Mouse (Mus musculus): ENCODE data around the gene Slc2a13. TPM values are rescaled to one million over a fixed set of nuclear protein-coding genes. Genes with fewer than 3 reads are reported as not detected.

Gene Slc2a13
- polyA plus RNA-seq, 1 experiment: 4.2 TPM

- 0 out of 2 replicates have a peak, but pooled peaks cover 2% of the 10 kb centered on the region for H3K4me1 ChIP-seq (ENCODE audit: control insufficient read depth, insufficient read depth, low read length)
- no peak overlapping the region for H3K4me3 ChIP-seq (ENCODE audit: insufficient read depth, low read length)
- H3K27ac ChIP-seq (ENCODE audit: insufficient read depth, low read length): no peak overlapping the region
- TF ChIP-seq CTCF (IDR thresholded peaks at IDR 0.05; ENCODE audit: borderline replicate concordance, insufficient read depth, low read length) (no peak), POLR2A (IDR thresholded peaks at IDR 0.05; ENCODE audit: low read depth, low read length) (no peak)
These were observed 109.9 kb downstream of the Slc2a13 start for GRCm38 (mm10) chr15:91463026-91463661.

GRCm38 (mm10) chr15:91461940-91462339 is 111.1 kb downstream of the Slc2a13 start:
- Histone ChIP-seq H3K27ac (ENCODE audit: insufficient read depth, low read length) (no peak overlapping the region), H3K4me3 (ENCODE audit: insufficient read depth, low read length) (no peak overlapping the region), H3K4me1 (ENCODE audit: control insufficient read depth, insufficient read depth, low read length) (0 out of 2 replicates have a peak, but pooled peaks cover 2% of the 10 kb centered on the region)
- TF ChIP-seq POLR2A (IDR thresholded peaks at IDR 0.05; ENCODE audit: low read depth, low read length) (no peak), CTCF (IDR thresholded peaks at IDR 0.05; ENCODE audit: borderline replicate concordance, insufficient read depth, low read length) (no peak)

DNA sequence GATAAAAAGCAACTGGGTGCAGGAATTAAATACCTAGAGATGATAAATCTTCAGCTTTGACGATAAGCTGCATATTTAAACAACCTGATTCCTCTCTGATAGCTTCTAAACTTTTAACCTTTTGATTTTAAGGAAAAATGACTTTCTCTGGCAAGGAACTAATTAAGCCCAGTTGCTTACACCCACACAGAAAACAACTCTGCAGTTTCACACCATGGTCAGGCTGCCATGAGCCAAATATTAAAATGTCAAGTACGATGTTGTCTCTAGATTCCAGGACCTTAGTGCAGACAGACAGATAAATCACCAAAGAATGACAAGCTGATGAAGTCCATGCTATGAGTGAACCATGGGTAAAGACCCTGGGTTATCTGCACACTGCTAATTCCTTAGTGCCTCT is 115.9 kb downstream of the Slc2a13 start:
- Histone ChIP-seq H3K4me1 (ENCODE audit: control insufficient read depth, insufficient read depth, low read length) (0 out of 2 replicates have a peak, but pooled peaks cover under 1% of the 10 kb centered on the region), H3K27ac (ENCODE audit: insufficient read depth, low read length) (no peak overlapping the region), H3K4me3 (ENCODE audit: insufficient read depth, low read length) (no peak overlapping the region)
- TF ChIP-seq CTCF (IDR thresholded peaks at IDR 0.05; ENCODE audit: borderline replicate concordance, insufficient read depth, low read length) (no peak), POLR2A (IDR thresholded peaks at IDR 0.05; ENCODE audit: low read depth, low read length) (no peak)

DNA sequence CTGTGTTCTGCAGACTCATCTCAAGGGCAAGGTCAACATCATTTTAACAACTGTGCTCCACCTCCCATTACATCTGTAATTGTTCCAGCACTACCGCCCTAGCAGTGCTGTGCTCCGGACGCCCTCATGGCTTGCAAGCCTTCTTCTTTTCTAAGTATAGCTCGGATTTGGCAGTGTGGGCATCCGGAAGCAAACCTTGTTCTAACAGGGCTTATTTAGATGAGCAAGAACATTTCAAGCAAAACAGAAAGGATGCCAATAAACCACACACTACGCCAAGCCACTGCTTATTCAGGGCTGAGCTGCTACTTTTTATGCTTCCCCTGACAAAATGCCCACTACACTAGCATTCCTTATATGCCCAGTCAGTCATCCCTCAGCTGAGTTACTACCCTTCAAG is 127.7 kb downstream of the Slc2a13 start:
- no peak overlapping the region for H3K27ac ChIP-seq (ENCODE audit: insufficient read depth, low read length)
- H3K4me1 ChIP-seq (ENCODE audit: control insufficient read depth, insufficient read depth, low read length): no peaks in the 10 kb centered on the region
- TF ChIP-seq POLR2A (IDR thresholded peaks at IDR 0.05; ENCODE audit: low read depth, low read length): no peak
- TF ChIP-seq CTCF (IDR thresholded peaks at IDR 0.05; ENCODE audit: borderline replicate concordance, insufficient read depth, low read length): no peak
- no peak overlapping the region for H3K4me3 ChIP-seq (ENCODE audit: insufficient read depth, low read length)

- Histone ChIP-seq H3K4me3 (ENCODE audit: insufficient read depth, low read length) (no peak overlapping the region), H3K27ac (ENCODE audit: insufficient read depth, low read length) (no peak overlapping the region), H3K4me1 (ENCODE audit: control insufficient read depth, insufficient read depth, low read length) (no peaks in the 10 kb centered on the region)
- no peak for TF ChIP-seq POLR2A (IDR thresholded peaks at IDR 0.05; ENCODE audit: low read depth, low read length)
- no peak for TF ChIP-seq CTCF (IDR thresholded peaks at IDR 0.05; ENCODE audit: borderline replicate concordance, insufficient read depth, low read length)
These were observed 129.6 kb downstream of the Slc2a13 start for GRCm38 (mm10) chr15:91443449-91443848.

DNA sequence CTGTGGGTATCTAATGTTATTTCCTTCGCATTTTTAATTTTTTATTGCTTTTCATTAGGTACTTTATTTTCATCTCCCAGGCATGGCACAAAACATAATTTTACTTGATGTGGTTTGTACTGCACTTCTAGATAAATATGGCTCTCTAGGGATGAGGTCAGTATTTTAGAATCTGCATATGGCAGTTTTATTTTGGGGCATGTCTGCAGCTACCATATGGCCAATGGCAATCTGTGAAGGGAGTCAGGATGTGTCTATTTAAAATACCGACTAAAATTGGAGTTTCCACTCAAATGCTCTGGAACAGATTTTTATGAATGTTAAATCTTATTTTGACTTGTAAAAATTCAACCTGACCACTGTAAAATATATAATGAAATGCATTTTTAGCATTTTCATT is 133.2 kb downstream of the Slc2a13 start:
- H3K4me3 ChIP-seq (ENCODE audit: insufficient read depth, low read length): no peak overlapping the region
- TF ChIP-seq POLR2A (IDR thresholded peaks at IDR 0.05; ENCODE audit: low read depth, low read length): no peak
- no peak for TF ChIP-seq CTCF (IDR thresholded peaks at IDR 0.05; ENCODE audit: borderline replicate concordance, insufficient read depth, low read length)
- no peak overlapping the region for H3K27ac ChIP-seq (ENCODE audit: insufficient read depth, low read length)
- no peaks in the 10 kb centered on the region for H3K4me1 ChIP-seq (ENCODE audit: control insufficient read depth, insufficient read depth, low read length)

DNA sequence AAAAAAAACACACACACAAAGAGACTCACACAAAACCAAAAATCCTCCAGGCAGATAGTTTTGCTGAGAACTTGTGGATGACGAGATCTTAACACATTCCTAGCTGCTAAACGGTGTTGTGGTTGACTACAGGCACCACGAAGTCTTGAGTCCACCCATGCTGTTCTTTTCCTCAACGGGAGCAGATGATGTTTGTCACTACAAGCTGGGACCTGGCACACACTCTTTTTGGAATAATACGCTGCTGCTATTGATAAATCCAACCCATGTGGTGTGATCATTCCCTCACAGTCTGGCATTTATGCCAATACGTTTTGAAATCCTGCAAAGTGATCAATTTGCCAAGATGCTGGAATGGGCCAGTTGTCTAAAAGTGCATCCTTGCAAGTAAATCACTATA is 147.6 kb downstream of the Slc2a13 start:
- TF ChIP-seq CTCF (IDR thresholded peaks at IDR 0.05; ENCODE audit: borderline replicate concordance, insufficient read depth, low read length) (no peak), POLR2A (IDR thresholded peaks at IDR 0.05; ENCODE audit: low read depth, low read length) (no peak)
- Histone ChIP-seq H3K4me1 (ENCODE audit: control insufficient read depth, insufficient read depth, low read length) (no peaks in the 10 kb centered on the region), H3K4me3 (ENCODE audit: insufficient read depth, low read length) (no peak overlapping the region), H3K27ac (ENCODE audit: insufficient read depth, low read length) (no peak overlapping the region)

GRCm38 (mm10) chr15:91406979-91407378 is 166.1 kb downstream of the Slc2a13 start:
- no peak for TF ChIP-seq POLR2A (IDR thresholded peaks at IDR 0.05; ENCODE audit: low read depth, low read length)
- TF ChIP-seq CTCF (IDR thresholded peaks at IDR 0.05; ENCODE audit: borderline replicate concordance, insufficient read depth, low read length): no peak

DNA sequence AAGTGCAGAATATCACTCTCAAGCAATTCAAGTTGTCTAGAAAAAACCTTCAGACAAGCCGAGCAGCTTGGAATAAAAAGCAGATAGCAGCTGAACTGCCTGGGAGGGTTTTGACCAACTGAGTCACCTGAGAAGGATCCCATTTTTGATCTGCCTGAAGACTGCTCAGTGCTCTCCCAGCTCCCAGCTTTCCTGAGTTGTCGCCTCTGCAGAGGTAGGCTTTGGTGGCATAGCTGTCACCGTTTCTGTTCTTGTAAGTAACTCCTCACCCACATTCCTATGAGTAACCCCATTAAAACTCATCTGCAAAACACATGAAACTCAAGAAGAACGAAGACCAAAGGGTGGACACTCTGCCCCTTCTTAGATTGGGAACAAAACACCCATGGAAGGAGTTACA is 177.9 kb downstream of the Slc2a13 start:
- H3K27ac ChIP-seq (ENCODE audit: insufficient read depth, low read length): no peak overlapping the region
- H3K4me3 ChIP-seq (ENCODE audit: insufficient read depth, low read length): no peak overlapping the region
- H3K4me1 ChIP-seq (ENCODE audit: control insufficient read depth, insufficient read depth, low read length): no peaks in the 10 kb centered on the region
- no peak for TF ChIP-seq CTCF (IDR thresholded peaks at IDR 0.05; ENCODE audit: borderline replicate concordance, insufficient read depth, low read length)
- TF ChIP-seq POLR2A (IDR thresholded peaks at IDR 0.05; ENCODE audit: low read depth, low read length): no peak

More at GRCm38 (mm10) chr15:91406979-91407378, 166.1 kb downstream of the Slc2a13 start:
- Histone ChIP-seq H3K27ac (ENCODE audit: insufficient read depth, low read length) (no peak overlapping the region), H3K4me1 (ENCODE audit: control insufficient read depth, insufficient read depth, low read length) (no peaks in the 10 kb centered on the region), H3K4me3 (ENCODE audit: insufficient read depth, low read length) (no peak overlapping the region)

- H3K27ac ChIP-seq (ENCODE audit: insufficient read depth, low read length): no peak overlapping the region
- no peak for TF ChIP-seq POLR2A (IDR thresholded peaks at IDR 0.05; ENCODE audit: low read depth, low read length)
- TF ChIP-seq CTCF (IDR thresholded peaks at IDR 0.05; ENCODE audit: borderline replicate concordance, insufficient read depth, low read length): no peak
- no peaks in the 10 kb centered on the region for H3K4me1 ChIP-seq (ENCODE audit: control insufficient read depth, insufficient read depth, low read length)
- H3K4me3 ChIP-seq (ENCODE audit: insufficient read depth, low read length): no peak overlapping the region
These were observed 189.4 kb downstream of the Slc2a13 start for GRCm38 (mm10) chr15:91383694-91384093.

All from embryonic fibroblast, embryonic 13.5 days (primary cell).